Mouse (Mus musculus) kidney, postnatal 25 days (tissue): ENCODE results near the gene Lmtk3.

Source experiments
- DNase-seq, 2 experiments: peaks; one replicate each; pipeline ENCODE4 v3.0.0; 2021; ENCODE audit warnings: mixed read lengths in 2 of 2

Gene Lmtk3

GRCm38 (mm10) chr7:45809276-45810075, 25.9 kb downstream of the Lmtk3 start:
- no peak for DNase-seq

- no peak for DNase-seq
These were observed 29.4 kb downstream of the Lmtk3 start for GRCm38 (mm10) chr7:45812921-45813320.

- peak; percentile 99 to 100 for DNase-seq
These were observed 30.5 kb downstream of the Lmtk3 start, which contains the start of gene Cyth2 for GRCm38 (mm10) chr7:45813787-45814779. Gene Cyth2, minus strand, starts transcription at chr7:45814581.

- DNase-seq, result no peak
These were observed 31.3 kb downstream of the Lmtk3 start for GRCm38 (mm10) chr7:45814841-45815240.

- DNase-seq, result no peak
These were observed 31.9 kb downstream of the Lmtk3 start for GRCm38 (mm10) chr7:45815323-45815983.

- DNase-seq, result no peak
These were observed 32.4 kb downstream of the Lmtk3 start for GRCm38 (mm10) chr7:45815984-45816351.

GRCm38 (mm10) chr7:45819843-45820242, 36.3 kb downstream of the Lmtk3 start:
- no peak for DNase-seq

GRCm38 (mm10) chr7:45820913-45821312, 37.4 kb downstream of the Lmtk3 start:
- DNase-seq, result no peak

- DNase-seq, result no peak
These were observed 41.1 kb downstream of the Lmtk3 start, which contains the start of gene Kcnj14 for GRCm38 (mm10) chr7:45824598-45824997. Gene Kcnj14, minus strand, starts transcription at chr7:45824782.

- DNase-seq, result no peak
These were observed 43.1 kb downstream of the Lmtk3 start for GRCm38 (mm10) chr7:45826631-45827030.

- peak; percentile 88 to 94 for DNase-seq
These were observed 47.0 kb downstream of the Lmtk3 start, which contains the start of gene Grwd1 for GRCm38 (mm10) chr7:45830427-45831127. Gene Grwd1, minus strand, starts transcription at chr7:45830944.

- no peak for DNase-seq
These were observed 47.6 kb downstream of the Lmtk3 start for GRCm38 (mm10) chr7:45831128-45831525.

GRCm38 (mm10) chr7:45832428-45832827, 48.9 kb downstream of the Lmtk3 start:
- DNase-seq, result no peak

- DNase-seq, result peak; percentile 20 to 61
These were observed 49.7 kb downstream of the Lmtk3 start for GRCm38 (mm10) chr7:45833148-45833790.

- DNase-seq, result no peak
These were observed 50.4 kb downstream of the Lmtk3 start for GRCm38 (mm10) chr7:45833924-45834323.

GRCm38 (mm10) chr7:45842950-45843744, 59.6 kb downstream of the Lmtk3 start:
- no peak for DNase-seq

GRCm38 (mm10) chr7:45848447-45849027, 65.0 kb downstream of the Lmtk3 start:
- DNase-seq, result no peak

GRCm38 (mm10) chr7:45850661-45851060, 67.1 kb downstream of the Lmtk3 start:
- no peak for DNase-seq

GRCm38 (mm10) chr7:45853089-45853488, 69.6 kb downstream of the Lmtk3 start:
- DNase-seq, result no peak
